Mouse (Mus musculus): ENCODE results near the gene Olfr1303.

The Olfr1303 gene

DNA sequence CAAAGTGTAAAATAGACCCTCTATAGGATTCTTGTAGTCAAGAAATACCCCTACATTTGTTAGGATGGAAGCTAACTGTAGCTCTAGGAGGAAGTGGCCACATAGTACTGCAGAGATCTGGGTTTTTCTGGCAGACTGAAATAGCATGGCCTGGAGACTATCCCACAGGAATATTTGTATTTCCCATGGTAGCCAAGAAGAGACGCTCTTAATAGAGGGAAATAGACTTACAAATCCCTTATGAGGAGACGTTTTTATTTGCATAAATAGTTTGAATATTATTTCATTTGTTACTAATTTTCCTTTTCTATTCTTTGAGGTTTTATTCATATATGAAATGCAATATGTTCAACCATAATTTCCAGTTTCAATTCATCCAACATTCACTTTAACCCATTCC is at the start of gene Olfr1303:
TSS of gene Olfr1303 (minus strand) at position 101 of the 400 bp plus-strand sequence.
- no peak for DNase-seq

- DNase-seq = no peak
These were observed 7.2 kb downstream of the Olfr1303 start for GRCm38 (mm10) chr2:111812936-111813335.

DNA sequence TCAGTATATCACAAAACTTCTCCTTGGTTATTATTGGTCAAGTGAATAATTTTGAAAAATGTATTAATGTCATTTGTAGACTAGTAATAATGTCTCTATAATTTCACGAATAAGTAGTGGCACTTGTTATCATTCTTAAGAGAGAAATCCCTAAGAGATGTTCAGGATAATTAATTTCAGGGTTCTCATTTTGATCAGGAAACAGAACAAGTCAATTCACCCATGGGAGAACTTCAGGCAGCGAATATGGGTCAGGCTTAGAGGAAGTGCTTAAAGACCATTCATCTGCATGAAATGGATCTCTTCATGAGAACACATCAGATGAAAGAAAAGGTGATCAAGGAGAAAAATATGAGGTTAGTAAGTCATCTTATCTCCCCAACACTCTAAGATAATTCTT is 43.0 kb downstream of the Olfr1303 start, which contains the start of gene Olfr1302:
TSS of gene Olfr1302 (plus strand) at position 301 of the 400 bp plus-strand sequence.
- DNase-seq = no peak

Data from kidney, postnatal 25 days (tissue).